ENCODE assay signal across 11 mouse cellular contexts in the genomic region with DNA sequence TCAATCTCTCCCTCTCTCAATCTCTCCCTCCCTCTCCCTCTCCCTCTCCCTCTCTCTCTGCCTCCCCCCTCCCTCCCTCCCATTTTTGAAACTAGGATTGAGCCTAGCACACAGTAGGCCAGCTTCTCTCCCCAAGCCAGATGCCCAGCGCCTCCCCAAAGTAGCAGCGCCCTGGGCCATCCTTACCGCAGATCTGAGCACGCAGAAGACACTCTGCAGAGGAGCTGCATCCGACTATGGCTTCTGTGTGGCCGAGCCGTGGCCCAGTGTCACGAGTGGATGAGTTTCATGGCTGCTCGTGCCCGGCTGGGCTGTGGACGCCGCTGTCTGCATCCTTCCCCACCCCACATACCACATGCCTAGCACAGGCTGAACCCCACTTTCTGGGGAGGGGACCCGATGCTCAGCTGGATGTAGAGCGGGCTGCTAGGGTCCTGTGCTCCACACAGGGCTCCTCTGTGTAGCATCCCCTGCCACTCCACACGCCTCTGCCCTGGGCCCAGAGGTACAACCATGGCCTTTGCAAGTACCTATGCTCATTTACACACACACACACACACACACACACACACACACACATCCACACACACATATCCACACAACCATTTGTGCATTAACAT. TPM values are rescaled to one million over a fixed set of nuclear protein-coding genes. Genes with fewer than 3 reads are reported as not detected.
DNase-seq lines count a peak whose midpoint lies in the region; ATAC-seq lines count a peak whose summit lies in the region.
"Had no signal": no experiment of that assay in that cellular context is flagged by ENCODE, and none has a peak within 500 bp of the region (broad histone marks: within the 10 kb centered on the region; RNA-seq: fewer than 3 reads in every experiment).

No protein-coding gene starts in this region.

- WGBS in kidney, embryonic 16.5 days: 59% methylated on average over 15 of the region's 15 CpGs
- 66% methylated on average over 15 of the region's 15 CpGs for WGBS in forebrain, embryonic 15.5 days
- 62% methylated on average over 15 of the region's 15 CpGs for WGBS in hindbrain, embryonic 13.5 days
- WGBS in midbrain, embryonic 14.5 days: 59% methylated on average over 15 of the region's 15 CpGs

- intact Hi-C loops in heart, postnatal 10 days (cut with DNase I): loop anchor here (2.0 kb wide), 1 partner anchor 134 kb away; no protein-coding TSS in a partner anchor

- no peak overlapping the region for H3K4me2 ChIP-seq in kidney, embryonic 16.5 days (replicated peaks; ENCODE audit: low read depth, low read length)
- no peak overlapping the region for H3K4me2 ChIP-seq in forebrain, embryonic 15.5 days (replicated peaks)
- H3K4me2 ChIP-seq in hindbrain, embryonic 13.5 days: no peak overlapping the region
- H3K4me2 ChIP-seq in midbrain, embryonic 14.5 days (ENCODE audit: low read length): no peak overlapping the region

- no peaks in the 10 kb centered on the region for H3K36me3 ChIP-seq in kidney, embryonic 16.5 days (ENCODE audit: insufficient read depth, low read length)
- no peaks in the 10 kb centered on the region for H3K36me3 ChIP-seq in forebrain, embryonic 15.5 days
- no peaks in the 10 kb centered on the region for H3K36me3 ChIP-seq in hindbrain, embryonic 13.5 days
- no peaks in the 10 kb centered on the region for H3K36me3 ChIP-seq in midbrain, embryonic 14.5 days (ENCODE audit: control insufficient read depth, insufficient read depth, low read length)
- H3K36me3 ChIP-seq: heart, embryonic 13.5 days had no signal

- H3K4me3 ChIP-seq in kidney, embryonic 16.5 days (ENCODE audit: low read length): no peak overlapping the region
- H3K4me3 ChIP-seq in forebrain, embryonic 15.5 days: no peak overlapping the region
- H3K4me3 ChIP-seq in hindbrain, embryonic 13.5 days: no peak overlapping the region
- H3K4me3 ChIP-seq in midbrain, embryonic 14.5 days (replicated peaks; ENCODE audit: low read depth, low read length): no peak overlapping the region

- no peak overlapping the region for H3K9ac ChIP-seq in kidney, embryonic 16.5 days (replicated peaks; ENCODE audit: low read length)
- no peak overlapping the region for H3K9ac ChIP-seq in forebrain, embryonic 15.5 days (replicated peaks)
- no peak overlapping the region for H3K9ac ChIP-seq in hindbrain, embryonic 13.5 days
- H3K9ac ChIP-seq in midbrain, embryonic 14.5 days (replicated peaks; ENCODE audit: low read length): no peak overlapping the region

- no peak overlapping the region for H3K27ac ChIP-seq in kidney, embryonic 16.5 days (ENCODE audit: low read length)
- H3K27ac ChIP-seq in forebrain, embryonic 15.5 days (replicated peaks): no peak overlapping the region
- H3K27ac ChIP-seq in hindbrain, embryonic 13.5 days: no peak overlapping the region
- no peak overlapping the region for H3K27ac ChIP-seq in midbrain, embryonic 14.5 days (replicated peaks; ENCODE audit: low read depth, low read length)
- H3K27ac ChIP-seq: heart, embryonic 13.5 days; stomach, postnatal 0 days had no signal

- H3K9me3 ChIP-seq in kidney, embryonic 16.5 days (ENCODE audit: low read length): no peaks in the 10 kb centered on the region; the same call in 1 of the 2 replicates
- H3K9me3 ChIP-seq in forebrain, embryonic 15.5 days: no peaks in the 10 kb centered on the region
- 0 out of 2 replicates have a peak, but pooled peaks cover 6% of the 10 kb centered on the region for H3K9me3 ChIP-seq in hindbrain, embryonic 13.5 days
- H3K9me3 ChIP-seq in midbrain, embryonic 14.5 days (ENCODE audit: control insufficient read depth, low read length): no peaks in the 10 kb centered on the region

- peak; percentile 46; the same call in 1 of the 2 replicates for ATAC-seq in kidney, embryonic 16.5 days (ENCODE audit: low FRiP score, low TSS enrichment)
- ATAC-seq in forebrain, embryonic 15.5 days (replicated peaks): 0 out of 2 replicates have a peak, but pooled peaks have one; percentile 23
- peak; percentile 69 for ATAC-seq in hindbrain, embryonic 13.5 days (ENCODE audit: low FRiP score)
- ATAC-seq in midbrain, embryonic 14.5 days (ENCODE audit: low FRiP score, low TSS enrichment): 0 out of 2 replicates have a peak, but pooled peaks have one; percentile 11

- H3K4me1 ChIP-seq in kidney, embryonic 16.5 days (ENCODE audit: insufficient read depth, low read length): no peaks in the 10 kb centered on the region
- no peaks in the 10 kb centered on the region for H3K4me1 ChIP-seq in forebrain, embryonic 15.5 days
- no peaks in the 10 kb centered on the region for H3K4me1 ChIP-seq in hindbrain, embryonic 13.5 days (replicated peaks)
- no peaks in the 10 kb centered on the region for H3K4me1 ChIP-seq in midbrain, embryonic 14.5 days (ENCODE audit: control insufficient read depth, insufficient read depth, low read length)

- DNase-seq in kidney, adult 11 months: no peak
- DNase-seq in midbrain, embryonic 14.5 days: no peak
- no peak for DNase-seq in heart, postnatal 10 days
- DNase-seq in spleen, adult 18-20 months: no peak
- DNase-seq: lung, adult 2 months had no signal

- H3K27me3 ChIP-seq in kidney, embryonic 16.5 days (ENCODE audit: insufficient read depth, low read length): no peaks in the 10 kb centered on the region
- no peaks in the 10 kb centered on the region for H3K27me3 ChIP-seq in forebrain, embryonic 15.5 days
- H3K27me3 ChIP-seq in hindbrain, embryonic 13.5 days: no peaks in the 10 kb centered on the region
- no peaks in the 10 kb centered on the region for H3K27me3 ChIP-seq in midbrain, embryonic 14.5 days (ENCODE audit: control insufficient read depth, insufficient read depth, low read length)
- H3K27me3 ChIP-seq: heart, embryonic 13.5 days had no signal

RNA-seq across cellular contexts. Expression of a gene that starts 26.5 kb away (rescaled TPM):
- polyA plus RNA-seq in kidney, embryonic 16.5 days (2015; fragmentation: Nextera tagmentation; extraction: Ambion mirVana): not detected in 2 replicates
- not detected in 2 replicates for polyA plus RNA-seq in forebrain, embryonic 15.5 days (2015; fragmentation: Nextera tagmentation; extraction: Ambion mirVana)
- polyA plus RNA-seq in hindbrain, embryonic 13.5 days (2015; fragmentation: Nextera tagmentation; extraction: Ambion mirVana): not detected in 2 replicates
- polyA plus RNA-seq in midbrain, embryonic 14.5 days (2014; fragmentation: Nextera tagmentation; extraction: Ambion mirVana): not detected in 2 replicates
- not detected for total RNA-seq in heart, postnatal 10 days (2021)
- total RNA-seq: left cerebral cortex, adult 18-20 months had no signal
- polyA plus RNA-seq: heart, embryonic 13.5 days; lung, adult 2 months; stomach, postnatal 0 days had no signal

RNA-seq across cellular contexts. Expression of a gene that starts 29.2 kb away (rescaled TPM):
- 0.10 TPM in 1 of 2 replicates, not detected in the other for polyA plus RNA-seq in kidney, embryonic 16.5 days (2015; fragmentation: Nextera tagmentation; extraction: Ambion mirVana)
- 0.18 TPM in 1 of 2 replicates, not detected in the other for polyA plus RNA-seq in forebrain, embryonic 15.5 days (2015; fragmentation: Nextera tagmentation; extraction: Ambion mirVana)
- 0.22 TPM in 1 of 2 replicates, not detected in the other for polyA plus RNA-seq in hindbrain, embryonic 13.5 days (2015; fragmentation: Nextera tagmentation; extraction: Ambion mirVana)
- polyA plus RNA-seq in midbrain, embryonic 14.5 days (2014; fragmentation: Nextera tagmentation; extraction: Ambion mirVana): 0.08 TPM in 1 of 2 replicates, not detected in the other
- not detected for total RNA-seq in heart, postnatal 10 days (2021)
- total RNA-seq: left cerebral cortex, adult 18-20 months had no signal
- polyA plus RNA-seq: heart, embryonic 13.5 days; lung, adult 2 months; stomach, postnatal 0 days had no signal

RNA-seq across cellular contexts. Expression of a gene that starts 38.7 kb away (rescaled TPM):
- not detected in 2 replicates for polyA plus RNA-seq in kidney, embryonic 16.5 days (2015; fragmentation: Nextera tagmentation; extraction: Ambion mirVana)
- not detected in 2 replicates for polyA plus RNA-seq in forebrain, embryonic 15.5 days (2015; fragmentation: Nextera tagmentation; extraction: Ambion mirVana)
- polyA plus RNA-seq in hindbrain, embryonic 13.5 days (2015; fragmentation: Nextera tagmentation; extraction: Ambion mirVana): not detected in 2 replicates
- polyA plus RNA-seq in midbrain, embryonic 14.5 days (2014; fragmentation: Nextera tagmentation; extraction: Ambion mirVana): not detected in 2 replicates
- total RNA-seq in heart, postnatal 10 days (2021): not detected
- total RNA-seq: left cerebral cortex, adult 18-20 months had no signal
- polyA plus RNA-seq: heart, embryonic 13.5 days; lung, adult 2 months; stomach, postnatal 0 days had no signal

Comparison
In these comparisons a context has a peak if more than half of its experiments do, and no peak if none do; other contexts are left out.
1. ATAC-seq: peak in every context shown above with its lines; median percentile 69 in hindbrain, embryonic 13.5 days; 46 in kidney, embryonic 16.5 days; 23 in forebrain, embryonic 15.5 days; 11 in midbrain, embryonic 14.5 days.